Mouse (Mus musculus) heart, embryonic 11.5 days (tissue): ENCODE results near the gene Tnmd. TPM values are rescaled to one million over a fixed set of nuclear protein-coding genes. Genes with fewer than 3 reads are reported as not detected.

Experiments
- ATAC-seq: fragments of 200-750 bp; cut with Nextera tagmentation; replicated peaks from 2 replicates; pipeline ENCODE4 v1.8.0; 2017; ENCODE audit warnings: moderate library complexity; ENCODE audit not compliant: insufficient number of reproducible peaks, low FRiP score, low TSS enrichment
- H3K27ac ChIP-seq: fragments of 300-500 bp; sonication (generic); 2 replicates; pipeline ENCODE4 v1.5.1; 2014; ENCODE audit warnings: mild to moderate bottlenecking, low read depth, low read length
- H3K27me3 ChIP-seq: fragments of 300-500 bp; sonication (generic); 2 replicates; pipeline ENCODE4 v1.6.1; 2014; ENCODE audit warnings: mild to moderate bottlenecking, low read length, mixed read lengths; ENCODE audit not compliant: control insufficient read depth, insufficient read depth
- H3K36me3 ChIP-seq: fragments of 300-500 bp; sonication (generic); 2 replicates; pipeline ENCODE4 v1.6.1; 2014; ENCODE audit warnings: mild to moderate bottlenecking, low read length, moderate library complexity, mixed read lengths; ENCODE audit not compliant: control insufficient read depth, insufficient read depth
- H3K4me1 ChIP-seq: fragments of 300-500 bp; sonication (generic); 2 replicates; pipeline ENCODE4 v1.6.1; 2014; ENCODE audit warnings: low read length; ENCODE audit not compliant: control insufficient read depth, insufficient read depth
- H3K4me2 ChIP-seq: fragments of 300-500 bp; sonication (generic); 2 replicates; pipeline ENCODE4 v1.6.1; 2014; ENCODE audit warnings: mild to moderate bottlenecking, moderate library complexity
- H3K4me3 ChIP-seq: fragments of 300-500 bp; sonication (generic); 2 replicates; pipeline ENCODE4 v1.5.1; 2014; ENCODE audit warnings: low read depth, low read length
- H3K9ac ChIP-seq: fragments of 300-500 bp; sonication (generic); 2 replicates; pipeline ENCODE4 v1.6.1; 2014; ENCODE audit warnings: mild to moderate bottlenecking, low read depth, low read length, moderate library complexity
- H3K9me3 ChIP-seq: fragments of 300-500 bp; sonication (generic); replicated peaks from 2 replicates; pipeline ENCODE4 v1.6.1; 2016; ENCODE audit warnings: low read length; ENCODE audit not compliant: control insufficient read depth
- WGBS: fragments of 180-500 bp; shearing (Covaris S2); extraction: QIAGEN DNeasy Blood & Tissue Kit; methylation state at CpG from one replicate; pipeline ENCODE4 v1.1.7; 2014; ENCODE audit not compliant: insufficient replicate concordance; 5-methylcytosine and 5-hydroxymethylcytosine counted together
- polyA plus RNA-seq: library from polyadenylated mRNA; unstranded; fragments of >200 nt; fragmentation: Nextera tagmentation; extraction: Ambion mirVana; gene quantifications from 2 replicates; pipeline ENCODE4 v1.2.1, GENCODE M21; 2014

The Tnmd gene
- 0.19 TPM in 1 of 2 replicates, not detected in the other for polyA plus RNA-seq

DNA sequence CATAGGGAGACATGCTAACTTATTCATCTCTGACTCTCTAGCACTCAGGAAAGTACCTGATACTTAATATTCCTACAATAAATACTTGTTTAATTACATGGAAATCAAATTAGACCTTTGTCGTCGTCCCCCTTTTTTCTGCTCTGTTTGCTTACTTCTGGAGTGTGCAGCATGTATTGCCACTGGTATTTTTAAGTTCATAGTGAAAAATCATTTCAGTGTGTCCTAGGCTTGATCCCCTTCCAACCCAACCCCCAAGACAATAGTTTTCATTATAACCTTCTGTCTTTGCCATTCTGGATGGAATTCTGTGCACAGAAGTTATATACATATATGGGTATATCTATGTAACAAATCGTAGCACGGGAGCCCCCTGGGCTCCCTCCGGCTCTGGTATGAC is at the start of gene Tnmd:
Gene Tnmd, plus strand, starts transcription at position 301 of the 400 bp plus-strand sequence.
- H3K9ac ChIP-seq: no peak within 1 kb of the TSS
- WGBS: 79% methylated on average over 5 of the region's 5 CpGs
- H3K4me1 ChIP-seq: no peaks in the 10 kb centered on the region
- ATAC-seq: no peak
- no peak within 1 kb of the TSS for H3K4me3 ChIP-seq
- no peaks in the 10 kb centered on the region for H3K27me3 ChIP-seq
- H3K27ac ChIP-seq: no peak within 1 kb of the TSS
- no peaks in the 10 kb centered on the region for H3K36me3 ChIP-seq
- no peak within 1 kb of the TSS for H3K4me2 ChIP-seq
- H3K9me3 ChIP-seq: no peaks in the 10 kb centered on the region

DNA sequence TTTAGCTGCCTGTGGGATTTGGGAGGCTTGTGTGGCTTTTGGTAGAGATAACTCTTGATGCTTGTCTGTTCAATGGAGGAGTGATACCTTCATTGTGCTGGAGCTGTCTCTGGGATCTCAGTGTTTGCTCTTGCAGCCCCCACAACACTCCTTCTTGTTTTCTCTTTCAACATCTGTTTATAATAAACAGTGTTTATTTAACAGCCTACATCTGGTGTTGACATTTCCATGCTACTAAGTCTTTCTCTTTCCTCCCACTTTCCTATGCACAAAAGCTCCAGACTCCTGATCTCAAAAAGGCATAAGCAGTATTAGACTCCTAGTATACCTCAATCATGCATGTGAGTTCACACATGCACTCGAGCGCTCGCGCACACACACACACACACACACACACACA is 2.9 kb downstream of the Tnmd start:
- H3K27me3 ChIP-seq: no peaks in the 10 kb centered on the region
- no peak overlapping the region for H3K9ac ChIP-seq
- H3K9me3 ChIP-seq: no peaks in the 10 kb centered on the region
- H3K27ac ChIP-seq: no peak overlapping the region
- H3K36me3 ChIP-seq: no peaks in the 10 kb centered on the region
- no peaks in the 10 kb centered on the region for H3K4me1 ChIP-seq
- WGBS: 80% methylated on average over 4 of the region's 4 CpGs
- ATAC-seq: no peak
- no peak overlapping the region for H3K4me2 ChIP-seq
- no peak overlapping the region for H3K4me3 ChIP-seq

DNA sequence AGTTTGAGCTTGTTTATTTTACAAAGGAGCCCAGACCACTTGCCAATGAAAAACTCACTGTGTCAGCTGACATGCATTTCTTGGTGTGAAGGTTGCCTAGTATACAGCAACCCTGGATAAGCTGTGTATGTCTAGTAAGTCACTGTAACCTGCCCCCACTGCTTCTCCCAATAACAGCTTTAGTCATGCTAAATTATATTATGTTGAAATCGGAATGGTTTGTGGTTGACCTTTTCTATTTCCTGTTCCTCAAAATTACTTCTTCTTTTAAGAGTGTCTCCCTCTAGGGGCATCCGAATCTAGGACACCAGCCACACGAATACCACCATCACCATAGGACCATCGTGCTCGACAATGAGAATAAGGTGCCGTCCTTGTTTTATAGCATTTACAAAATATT is 19.0 kb downstream of the Tnmd start:
- Histone ChIP-seq H3K9me3 (no peaks in the 10 kb centered on the region), H3K36me3 (no peaks in the 10 kb centered on the region), H3K4me3 (no peak overlapping the region), H3K9ac (no peak overlapping the region), H3K4me1 (no peaks in the 10 kb centered on the region), H3K27ac (no peak overlapping the region), H3K27me3 (no peaks in the 10 kb centered on the region), H3K4me2 (no peak overlapping the region)
- ATAC-seq: no peak
- WGBS: 82% methylated on average over 6 of the region's 6 CpGs

DNA sequence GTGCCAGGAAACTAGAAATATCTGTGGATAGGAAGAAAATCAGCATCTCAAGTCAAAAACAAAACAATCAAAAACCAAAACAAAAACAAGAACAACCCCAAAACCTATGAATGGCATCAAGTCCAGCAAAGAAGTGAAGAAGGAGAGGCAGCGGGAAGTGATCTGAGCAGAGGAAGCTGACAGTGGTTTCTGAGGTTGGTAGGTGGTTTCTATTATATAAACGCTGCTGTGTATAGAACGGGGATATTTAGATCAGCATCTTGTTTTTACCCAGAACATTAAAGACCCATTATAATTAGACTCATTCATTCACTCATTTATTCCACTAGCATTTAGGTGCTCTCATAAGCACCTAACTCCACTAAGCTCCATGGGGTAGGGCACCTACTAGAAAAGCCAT is 36.5 kb downstream of the Tnmd start:
- 89% methylated on average over 3 of the region's 3 CpGs for WGBS
- no peak for ATAC-seq
- no peak overlapping the region for H3K9ac ChIP-seq

DNA sequence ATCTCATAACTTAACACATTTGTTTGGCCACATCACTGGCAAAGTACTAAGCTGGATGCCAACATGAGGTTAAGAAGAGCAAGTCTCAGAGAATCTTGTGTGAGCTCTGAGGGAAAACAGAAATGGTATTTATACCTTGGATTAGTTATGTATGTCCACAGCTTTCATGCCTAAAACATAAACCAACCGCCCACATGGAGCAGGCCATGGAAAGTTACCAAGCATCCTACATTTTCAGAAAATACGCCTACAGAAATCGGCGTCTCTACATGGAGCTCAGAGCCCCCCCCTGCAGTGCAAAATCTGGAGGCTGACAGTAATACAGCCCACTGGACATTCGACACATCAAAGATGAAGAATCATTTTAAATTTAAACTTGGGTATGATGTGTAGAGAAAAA is 37.3 kb downstream of the Tnmd start:
- no peaks in the 10 kb centered on the region for H3K4me1 ChIP-seq
- ATAC-seq: no peak
- no peak overlapping the region for H3K4me2 ChIP-seq
- no peak overlapping the region for H3K4me3 ChIP-seq
- H3K27me3 ChIP-seq: no peaks in the 10 kb centered on the region
- no peaks in the 10 kb centered on the region for H3K9me3 ChIP-seq
- H3K27ac ChIP-seq: no peak overlapping the region
- H3K9ac ChIP-seq: no peak overlapping the region
- H3K36me3 ChIP-seq: no peaks in the 10 kb centered on the region
- WGBS: 91% methylated on average over 5 of the region's 5 CpGs

More for the DNA sequence above, 36.5 kb downstream of the Tnmd start:
- no peaks in the 10 kb centered on the region for H3K4me1 ChIP-seq
- H3K36me3 ChIP-seq: no peaks in the 10 kb centered on the region
- H3K27ac ChIP-seq: no peak overlapping the region
- H3K27me3 ChIP-seq: no peaks in the 10 kb centered on the region
- H3K9me3 ChIP-seq: no peaks in the 10 kb centered on the region
- H3K4me2 ChIP-seq: no peak overlapping the region
- no peak overlapping the region for H3K4me3 ChIP-seq

DNA sequence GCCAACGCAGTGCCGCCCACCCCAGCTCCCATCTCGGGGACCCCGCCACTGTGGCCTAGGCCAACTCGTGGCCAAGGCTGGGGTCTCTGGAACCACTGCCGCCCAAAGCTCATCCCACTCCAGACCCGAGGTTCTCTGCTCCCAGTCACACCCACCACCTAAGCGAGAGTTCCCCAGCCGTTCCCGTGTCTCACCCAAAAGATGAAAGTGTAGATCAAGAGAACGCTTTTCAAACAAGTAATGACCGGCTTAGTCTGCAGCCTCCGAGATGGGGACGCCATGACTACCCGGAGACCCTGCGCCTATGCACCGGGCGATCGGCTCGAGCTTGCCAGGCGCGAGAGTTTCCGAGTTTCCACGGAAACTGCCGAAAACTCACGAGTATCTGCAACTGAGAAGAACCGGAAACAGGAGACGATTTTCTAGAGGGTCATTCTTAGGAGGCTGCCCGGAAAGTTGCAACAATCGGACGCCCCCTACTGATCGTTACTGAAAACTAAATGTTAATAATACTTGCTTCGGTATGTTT is 47.3 kb downstream of the Tnmd start, which contains the start of gene Tspan6:
Gene Tspan6, minus strand, starts transcription at position 416 of the 529 bp plus-strand sequence.
- peak within 1 kb of the TSS; percentile 58 for H3K4me2 ChIP-seq
- H3K4me1 ChIP-seq: no peaks in the 10 kb centered on the region
- peak within 1 kb of the TSS; percentile 55 for H3K4me3 ChIP-seq
- WGBS: 16% methylated on average over 33 of the region's 33 CpGs
- no peak within 1 kb of the TSS for H3K27ac ChIP-seq
- H3K27me3 ChIP-seq: no peaks in the 10 kb centered on the region
- no peaks in the 10 kb centered on the region for H3K36me3 ChIP-seq
- peak; percentile 55 for ATAC-seq
- peak within 1 kb of the TSS; percentile 79 for H3K9ac ChIP-seq
- no peaks in the 10 kb centered on the region for H3K9me3 ChIP-seq

DNA sequence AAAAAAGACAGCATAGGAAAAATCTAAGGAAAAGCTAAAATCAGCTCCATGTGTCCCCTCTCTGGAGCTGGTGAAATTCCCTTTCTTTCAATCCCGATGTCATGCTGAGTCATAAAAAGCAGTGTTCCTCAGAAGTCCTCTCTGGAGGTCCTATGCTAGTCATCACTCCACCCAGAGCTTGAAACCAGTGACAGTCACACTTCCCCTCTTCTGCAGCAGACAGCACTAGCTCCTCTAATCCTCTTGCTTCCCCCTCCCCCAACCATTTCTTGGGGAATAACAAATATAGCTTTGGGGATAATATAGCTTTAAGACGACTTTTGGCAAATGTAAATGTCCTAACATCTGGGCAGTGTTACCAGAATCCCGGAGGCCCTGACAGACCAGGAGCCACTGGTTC is 57.5 kb downstream of the Tnmd start, which contains the start of gene Srpx2:
Gene Srpx2, plus strand, starts transcription at position 166 of the 400 bp plus-strand sequence.
- 23% methylated on average over 3 of the region's 3 CpGs for WGBS
- no peak for ATAC-seq
- Histone ChIP-seq H3K4me1 (0 out of 2 replicates have a peak, but pooled peaks cover 6% of the 10 kb centered on the region), H3K4me2 (no peak within 1 kb of the TSS), H3K27me3 (no peaks in the 10 kb centered on the region), H3K27ac (no peak within 1 kb of the TSS), H3K9ac (no peak within 1 kb of the TSS), H3K4me3 (no peak within 1 kb of the TSS), H3K36me3 (no peaks in the 10 kb centered on the region), H3K9me3 (no peaks in the 10 kb centered on the region)

DNA sequence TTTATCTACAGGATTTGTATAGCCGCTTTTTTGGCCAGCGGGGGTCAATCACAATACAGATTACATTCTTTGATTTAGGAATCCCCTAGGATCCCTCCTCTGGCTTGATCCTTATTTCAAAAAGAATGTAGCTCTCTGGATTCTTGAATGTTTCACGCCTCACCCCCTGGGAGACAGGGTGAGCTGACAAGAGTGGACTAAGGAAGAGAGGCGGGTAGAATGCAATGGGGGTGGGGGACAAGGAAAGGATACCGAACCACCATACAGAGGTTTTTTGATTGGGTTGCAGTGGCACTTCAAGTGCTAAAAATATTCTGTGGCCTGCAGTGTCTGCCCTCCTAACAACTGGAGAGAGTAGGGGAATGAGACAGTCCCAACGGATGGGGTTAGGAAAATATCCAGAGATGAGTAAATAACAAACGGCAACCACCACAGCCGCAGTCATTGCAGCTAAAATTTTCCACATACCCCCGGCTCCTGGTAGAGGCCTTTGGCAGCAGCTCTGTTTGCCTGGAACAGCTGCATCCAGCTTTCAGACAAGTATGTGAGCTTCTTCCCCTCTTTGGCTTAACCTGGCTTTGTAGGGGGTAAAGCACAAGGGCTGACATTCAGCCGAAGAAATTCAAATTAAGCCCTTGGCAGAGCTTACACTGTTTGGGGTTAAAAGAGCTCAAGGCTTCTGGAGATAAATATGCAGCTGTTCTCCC is 60.8 kb downstream of the Tnmd start:
- no peaks in the 10 kb centered on the region for H3K36me3 ChIP-seq
- no peak for ATAC-seq
- H3K4me1 ChIP-seq: 0 out of 2 replicates have a peak, but pooled peaks cover 6% of the 10 kb centered on the region
- H3K9ac ChIP-seq: no peak overlapping the region
- WGBS: 26% methylated on average over 10 of the region's 10 CpGs
- peak overlapping the region; percentile 22; the same call in 1 of the 2 replicates for H3K27ac ChIP-seq
- no peak overlapping the region for H3K4me3 ChIP-seq
- H3K4me2 ChIP-seq: peak overlapping the region; percentile 19; the same call in 1 of the 2 replicates
- H3K27me3 ChIP-seq: no peaks in the 10 kb centered on the region
- H3K9me3 ChIP-seq: no peaks in the 10 kb centered on the region
